In genomic region chr16:67311033-67311432, GRCm38 (mm10) we compare ENCODE assay signal across 17 mouse cellular contexts.
DNase-seq lines count a peak whose midpoint lies in the region; ATAC-seq and TF ChIP-seq lines count a peak whose summit lies in the region.
"Had no signal": no experiment of that assay in that cellular context is flagged by ENCODE, and none has a peak within 500 bp of the region (broad histone marks: within the 10 kb centered on the region; RNA-seq: fewer than 3 reads in every experiment).

No protein-coding gene starts in this region.

- DNase-seq in hindbrain, postnatal 0 days (ENCODE audit: low spot score) = peak; percentile 58
- peak; percentile 41 for DNase-seq in right cerebral cortex, adult 18-20 months
- DNase-seq in right cerebral cortex, postnatal 14 days = no peak
- DNase-seq in left cerebral cortex, adult 9 months (ENCODE audit: low spot score in 2 of 2) = peak; percentile 43 to 49
- DNase-seq in gastrocnemius, postnatal 14 days = no peak
- DNase-seq: adrenal gland, postnatal 36 days; cerebellum, adult 11-12 months; heart, adult 18-20 months; heart, postnatal 10 days; kidney, postnatal 25 days; right cerebral cortex, postnatal 4 days; thymus, adult 2 months had no signal

- H3K36me3 ChIP-seq in hindbrain, postnatal 0 days (ENCODE audit: insufficient read depth, low read length) = no peaks in the 10 kb centered on the region
- no peaks in the 10 kb centered on the region for H3K36me3 ChIP-seq in hindbrain, embryonic 13.5 days
- H3K36me3 ChIP-seq: limb, embryonic 13.5 days had no signal

- H3K27ac ChIP-seq in hindbrain, postnatal 0 days = peak overlapping the region; percentile 49; the same call in 1 of the 2 replicates
- H3K27ac ChIP-seq in hindbrain, embryonic 13.5 days = no peak overlapping the region
- H3K27ac ChIP-seq: limb, embryonic 13.5 days had no signal

- intact Hi-C loops in gastrocnemius, postnatal 14 days (cut with DNase I; ENCODE audit: low total_unique reads) = no loop called here

- no peaks in the 10 kb centered on the region for H3K27me3 ChIP-seq in hindbrain, postnatal 0 days (ENCODE audit: insufficient read depth, low read length)
- H3K27me3 ChIP-seq in hindbrain, embryonic 13.5 days = no peaks in the 10 kb centered on the region
- H3K27me3 ChIP-seq: limb, embryonic 13.5 days had no signal

- H3K4me1 ChIP-seq in hindbrain, postnatal 0 days (ENCODE audit: insufficient read depth, low read length) = no peaks in the 10 kb centered on the region
- no peaks in the 10 kb centered on the region for H3K4me1 ChIP-seq in hindbrain, embryonic 13.5 days (replicated peaks)
- H3K4me1 ChIP-seq: limb, embryonic 13.5 days had no signal

- ATAC-seq in hindbrain, postnatal 0 days = peak; percentile 89; the same call in 1 of the 2 replicates
- ATAC-seq in hindbrain, embryonic 13.5 days (ENCODE audit: low FRiP score) = no peak
- ATAC-seq in erythroblast, adult 5-6 weeks (replicated peaks; ENCODE audit: low FRiP score, poor library complexity, severe bottlenecking) = no peak
- ATAC-seq: activated CD4-positive, CD25-positive, alpha-beta regulatory T cell, adult 4 months; intestine, embryonic 16.5 days had no signal

- H3K9ac ChIP-seq in hindbrain, postnatal 0 days (replicated peaks; ENCODE audit: low read length) = no peak overlapping the region
- no peak overlapping the region for H3K9ac ChIP-seq in hindbrain, embryonic 13.5 days
- H3K9ac ChIP-seq: limb, embryonic 13.5 days had no signal

- no peaks in the 10 kb centered on the region for H3K9me3 ChIP-seq in hindbrain, postnatal 0 days (ENCODE audit: low read length)
- H3K9me3 ChIP-seq in hindbrain, embryonic 13.5 days = no peaks in the 10 kb centered on the region
- H3K9me3 ChIP-seq: limb, embryonic 13.5 days had no signal

- 65% methylated on average over 2 of the region's 2 CpGs for WGBS in hindbrain, postnatal 0 days
- WGBS in hindbrain, embryonic 13.5 days = 75% methylated on average over 2 of the region's 2 CpGs

- no peak overlapping the region for H3K4me3 ChIP-seq in hindbrain, postnatal 0 days (ENCODE audit: low read length)
- no peak overlapping the region for H3K4me3 ChIP-seq in hindbrain, embryonic 13.5 days
- H3K4me3 ChIP-seq: limb, embryonic 13.5 days had no signal

- TF ChIP-seq CTCF in hindbrain, postnatal 0 days (IDR thresholded peaks at IDR 0.05; ENCODE audit: low read depth) = no peak

- 0 out of 2 replicates have a peak overlapping the region, but pooled peaks have one; percentile 13 for H3K4me2 ChIP-seq in hindbrain, postnatal 0 days (ENCODE audit: low read depth, low read length)
- H3K4me2 ChIP-seq in hindbrain, embryonic 13.5 days = no peak overlapping the region
- H3K4me2 ChIP-seq: limb, embryonic 13.5 days had no signal

Comparison
In these comparisons a context has a peak if more than half of its experiments do, and no peak if none do; other contexts are left out.
1. DNase-seq: peak in hindbrain, postnatal 0 days (single experiment), right cerebral cortex, adult 18-20 months (single experiment) and left cerebral cortex, adult 9 months (2 of 2); none in right cerebral cortex, postnatal 14 days (single experiment) and gastrocnemius, postnatal 14 days (single experiment).